Mouse (Mus musculus) intestine, postnatal 0 days (tissue): ENCODE results near the gene Pou6f1. TPM values are rescaled to one million over a fixed set of nuclear protein-coding genes. Genes with fewer than 3 reads are reported as not detected.

Experiments
- ATAC-seq: fragments of 200-750 bp; cut with Nextera tagmentation; 2 replicates; pipeline ENCODE4 v1.8.0; 2017; ENCODE audit warnings: mild to moderate bottlenecking, moderate TSS enrichment, moderate library complexity
- H3K27ac ChIP-seq: fragments of 300-500 bp; sonication (generic); 2 replicates; pipeline ENCODE4 v1.5.1; 2014; ENCODE audit warnings: mild to moderate bottlenecking, low read depth, low read length, moderate library complexity
- H3K27me3 ChIP-seq: fragments of 300-500 bp; sonication (generic); replicated peaks from 2 replicates; pipeline ENCODE4 v1.6.1; 2014; ENCODE audit warnings: low read length, mixed read lengths; ENCODE audit not compliant: control insufficient read depth, insufficient read depth
- H3K36me3 ChIP-seq: fragments of 300-500 bp; sonication (generic); 2 replicates; pipeline ENCODE4 v1.6.1; 2014; ENCODE audit warnings: mild to moderate bottlenecking, moderate library complexity; ENCODE audit not compliant: control insufficient read depth, insufficient read depth
- H3K4me1 ChIP-seq: fragments of 300-500 bp; sonication (generic); replicated peaks from 2 replicates; pipeline ENCODE4 v1.6.1; 2014; ENCODE audit warnings: antibody characterized with exemption, low read length, mixed read lengths; ENCODE audit not compliant: control insufficient read depth, insufficient read depth
- H3K4me2 ChIP-seq: fragments of 300-500 bp; sonication (generic); replicated peaks from 2 replicates; pipeline ENCODE4 v1.6.1; 2014; ENCODE audit warnings: low read depth, mild to moderate bottlenecking, moderate library complexity
- H3K4me3 ChIP-seq: fragments of 300-500 bp; sonication (generic); 2 replicates; pipeline ENCODE4 v1.5.1; 2014; ENCODE audit warnings: low read depth, low read length
- H3K9ac ChIP-seq: fragments of 300-500 bp; sonication (generic); 2 replicates; pipeline ENCODE4 v1.6.1; 2014; ENCODE audit warnings: mild to moderate bottlenecking, low read depth, low read length
- H3K9me3 ChIP-seq: fragments of 300-500 bp; sonication (generic); 2 replicates; pipeline ENCODE4 v1.6.1; 2016; ENCODE audit warnings: mixed run types; ENCODE audit not compliant: control insufficient read depth
- CTCF ChIP-seq: sonication (generic); IDR thresholded peaks from 2 replicates; pipeline ENCODE4 v1.5.1; 2016; ENCODE audit warnings: low read depth, mild to moderate bottlenecking, control low read depth, antibody characterized with exemption, moderate library complexity
- WGBS: fragments of 180-500 bp; shearing (Covaris S2); extraction: QIAGEN DNeasy Blood & Tissue Kit; methylation state at CpG from one replicate; pipeline ENCODE4 v1.1.7; 2014; 5-methylcytosine and 5-hydroxymethylcytosine counted together
- polyA plus RNA-seq: library from polyadenylated mRNA; unstranded; fragments of >200 nt; fragmentation: Nextera tagmentation; extraction: Ambion mirVana; gene quantifications from 2 replicates; pipeline ENCODE4 v1.2.1, GENCODE M21; 2015

The Pou6f1 gene
- polyA plus RNA-seq, 1 experiment from 2014 or later, result 3.0 TPM

DNA sequence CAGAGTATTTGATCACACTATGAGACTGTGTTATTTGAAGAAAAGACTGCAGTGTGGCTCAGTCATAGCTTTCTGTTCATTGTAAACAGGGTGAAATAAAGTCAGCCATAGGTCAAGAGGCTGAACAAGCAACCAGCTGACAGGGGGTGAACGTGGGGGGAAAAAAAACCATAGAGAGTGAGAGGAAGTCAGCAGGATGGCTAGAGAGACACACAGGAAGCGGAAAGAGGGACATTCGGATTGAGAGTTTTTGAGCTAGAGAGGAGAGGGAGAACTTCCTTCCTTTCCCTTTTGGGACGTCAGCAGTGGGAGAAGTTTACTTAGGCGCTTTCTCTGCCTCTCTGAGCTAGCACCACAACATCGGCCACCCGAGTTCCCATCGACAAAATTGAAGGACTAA is 9.3 kb downstream of the Pou6f1 start:
- no peak overlapping the region for H3K4me2 ChIP-seq
- no peak overlapping the region for H3K27ac ChIP-seq
- H3K9me3 ChIP-seq, result no peaks in the 10 kb centered on the region
- 78% methylated on average over 8 of the region's 8 CpGs for WGBS
- no peak for ATAC-seq
- no peak for TF ChIP-seq CTCF
- no peaks in the 10 kb centered on the region for H3K4me1 ChIP-seq
- peaks cover 4% of the 10 kb centered on the region; the same call in 1 of the 2 replicates for H3K36me3 ChIP-seq
- H3K4me3 ChIP-seq, result no peak overlapping the region
- no peaks in the 10 kb centered on the region for H3K27me3 ChIP-seq
- no peak overlapping the region for H3K9ac ChIP-seq

DNA sequence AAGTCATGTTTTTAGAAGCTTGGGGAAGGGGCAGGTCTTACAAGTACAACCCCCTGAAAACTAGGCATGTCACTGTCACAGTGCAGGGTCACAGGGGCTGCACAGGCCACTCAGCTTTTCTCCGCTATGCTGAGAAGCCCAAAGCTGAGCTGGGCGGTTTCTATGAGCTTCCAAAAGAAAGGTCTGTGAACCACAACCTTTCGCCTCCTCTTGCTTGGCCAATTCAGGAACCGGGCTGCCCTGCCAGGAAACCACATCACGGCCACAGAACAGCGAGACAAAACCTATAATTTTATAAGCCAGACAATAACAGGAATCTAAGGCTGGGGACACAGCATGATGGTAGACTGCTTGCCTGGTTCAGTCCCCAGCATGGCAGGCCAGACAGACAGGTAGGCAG is 11.5 kb downstream of the Pou6f1 start:
- no peak overlapping the region for H3K4me2 ChIP-seq
- H3K27ac ChIP-seq, result no peak overlapping the region
- TF ChIP-seq CTCF, result no peak
- H3K27me3 ChIP-seq, result no peaks in the 10 kb centered on the region
- no peaks in the 10 kb centered on the region for H3K9me3 ChIP-seq
- H3K4me1 ChIP-seq, result no peaks in the 10 kb centered on the region
- ATAC-seq, result no peak
- 90% methylated on average over 6 of the region's 6 CpGs for WGBS
- no peak overlapping the region for H3K4me3 ChIP-seq
- no peak overlapping the region for H3K9ac ChIP-seq
- H3K36me3 ChIP-seq, result peaks cover 4% of the 10 kb centered on the region; the same call in 1 of the 2 replicates

DNA sequence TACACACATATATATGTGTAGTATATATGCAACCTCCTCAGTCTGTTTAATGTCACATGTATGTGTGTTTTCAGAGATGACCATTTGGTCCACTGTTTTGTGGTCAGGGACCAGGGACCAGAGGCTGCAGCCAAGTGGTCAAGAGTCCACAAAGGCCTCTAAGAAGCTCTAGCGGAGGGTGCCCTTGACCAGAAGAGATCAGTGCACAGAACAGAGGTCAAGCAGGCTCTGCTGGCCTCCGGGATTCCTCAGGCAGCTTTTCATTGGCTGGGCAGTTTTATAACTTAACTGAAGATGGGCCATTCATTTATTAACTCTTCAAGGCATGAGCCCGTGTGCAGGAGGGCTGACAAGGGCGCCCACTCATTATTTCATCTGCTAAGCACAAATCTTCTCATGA is 12.6 kb downstream of the Pou6f1 start:
- TF ChIP-seq CTCF, result no peak
- H3K36me3 ChIP-seq, result peaks cover 4% of the 10 kb centered on the region; the same call in 1 of the 2 replicates
- no peak for ATAC-seq
- H3K9me3 ChIP-seq, result no peaks in the 10 kb centered on the region
- H3K27ac ChIP-seq, result no peak overlapping the region
- no peaks in the 10 kb centered on the region for H3K27me3 ChIP-seq
- 60% methylated on average over 4 of the region's 4 CpGs for WGBS
- H3K4me2 ChIP-seq, result no peak overlapping the region
- no peak overlapping the region for H3K4me3 ChIP-seq
- no peaks in the 10 kb centered on the region for H3K4me1 ChIP-seq
- H3K9ac ChIP-seq, result no peak overlapping the region

DNA sequence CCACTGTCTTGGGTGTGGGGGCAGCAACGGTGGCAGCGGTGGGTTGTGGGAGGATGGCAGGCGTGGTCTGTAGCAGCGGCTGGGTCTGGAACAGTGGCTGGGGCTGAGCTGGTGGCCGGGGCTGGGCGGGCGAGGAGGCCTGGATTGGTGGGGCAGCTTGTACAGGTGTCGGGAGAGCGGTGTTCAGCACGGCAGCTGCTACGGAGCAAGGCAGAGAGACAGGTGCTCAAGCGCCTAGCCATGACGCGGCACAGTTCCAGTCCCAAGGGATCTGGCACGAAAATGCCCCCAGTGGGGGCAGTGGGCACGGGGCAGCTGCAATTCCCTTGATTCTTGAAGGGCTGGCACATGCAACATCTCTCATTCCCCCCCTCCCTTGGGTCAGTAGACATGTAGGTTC is 13.9 kb downstream of the Pou6f1 start:
- no peak for TF ChIP-seq CTCF
- Histone ChIP-seq H3K27me3 (no peaks in the 10 kb centered on the region), H3K27ac (no peak overlapping the region), H3K4me2 (no peak overlapping the region), H3K9ac (no peak overlapping the region), H3K4me3 (no peak overlapping the region), H3K36me3 (peaks cover 4% of the 10 kb centered on the region; the same call in 1 of the 2 replicates), H3K9me3 (no peaks in the 10 kb centered on the region), H3K4me1 (no peaks in the 10 kb centered on the region)
- 92% methylated on average over 16 of the region's 16 CpGs for WGBS
- no peak for ATAC-seq

DNA sequence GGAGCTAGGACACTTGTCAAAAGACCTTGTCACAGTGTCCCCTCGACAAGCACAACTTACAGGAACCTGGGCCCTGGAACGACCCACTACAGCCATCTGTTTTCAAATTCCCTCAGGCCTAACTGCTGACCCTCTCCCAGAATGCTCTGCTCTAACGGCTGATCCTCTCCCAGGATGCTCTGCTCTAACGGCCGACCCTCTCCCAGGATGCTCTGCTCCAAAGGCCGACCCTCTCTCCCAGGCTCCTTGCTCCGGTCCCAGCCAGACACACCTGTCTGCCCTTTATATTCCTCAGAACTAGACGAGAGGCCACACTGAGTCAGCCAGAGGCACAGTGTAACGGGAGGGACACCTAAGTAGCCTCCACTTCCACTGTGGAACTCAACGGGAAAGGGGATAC is 19.7 kb downstream of the Pou6f1 start:
- H3K4me3 ChIP-seq, result no peak overlapping the region
- 91% methylated on average over 10 of the region's 10 CpGs for WGBS
- no peaks in the 10 kb centered on the region for H3K4me1 ChIP-seq
- ATAC-seq, result no peak
- no peak overlapping the region for H3K4me2 ChIP-seq
- no peak for TF ChIP-seq CTCF
- H3K9ac ChIP-seq, result no peak overlapping the region
- no peaks in the 10 kb centered on the region; the same call in 1 of the 2 replicates for H3K36me3 ChIP-seq
- H3K9me3 ChIP-seq, result no peaks in the 10 kb centered on the region
- no peak overlapping the region for H3K27ac ChIP-seq
- H3K27me3 ChIP-seq, result no peaks in the 10 kb centered on the region

GRCm38 (mm10) chr15:100577972-100578371 is 21.8 kb downstream of the Pou6f1 start:
- 86% methylated on average over 16 of the region's 16 CpGs for WGBS
- Histone ChIP-seq H3K4me1 (no peaks in the 10 kb centered on the region), H3K27me3 (no peaks in the 10 kb centered on the region), H3K36me3 (no peaks in the 10 kb centered on the region; the same call in 1 of the 2 replicates), H3K4me2 (no peak overlapping the region), H3K4me3 (no peak overlapping the region), H3K9ac (no peak overlapping the region), H3K27ac (no peak overlapping the region), H3K9me3 (no peaks in the 10 kb centered on the region)
- ATAC-seq, result no peak
- TF ChIP-seq CTCF, result no peak

DNA sequence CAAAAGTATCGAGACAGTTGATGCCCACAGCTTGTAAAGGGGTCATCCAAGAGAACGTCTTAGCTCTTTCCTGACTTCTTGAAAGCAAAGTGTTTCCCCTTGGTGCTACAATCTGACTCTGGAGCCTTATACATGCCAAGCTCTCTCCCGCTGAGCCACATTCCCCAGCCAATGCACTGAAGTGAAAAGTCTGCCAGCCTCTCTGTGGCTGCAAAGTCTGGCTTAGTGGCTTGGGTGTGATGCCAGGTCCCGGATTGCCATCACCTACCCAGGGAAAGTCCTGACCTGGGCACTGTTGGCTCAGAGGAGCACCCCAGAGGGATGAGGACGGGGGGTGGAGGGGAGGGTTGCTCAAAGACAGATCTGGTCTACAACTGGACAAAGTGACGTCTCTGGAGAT is 23.0 kb downstream of the Pou6f1 start:
- no peak for TF ChIP-seq CTCF
- WGBS, result 84% methylated on average over 6 of the region's 6 CpGs
- H3K4me1 ChIP-seq, result no peaks in the 10 kb centered on the region

More for the DNA sequence above, 23.0 kb downstream of the Pou6f1 start:
- H3K9ac ChIP-seq, result no peak overlapping the region
- H3K9me3 ChIP-seq, result no peaks in the 10 kb centered on the region
- no peaks in the 10 kb centered on the region for H3K36me3 ChIP-seq
- no peaks in the 10 kb centered on the region for H3K27me3 ChIP-seq
- ATAC-seq, result no peak
- no peak overlapping the region for H3K4me2 ChIP-seq
- H3K27ac ChIP-seq, result no peak overlapping the region
- no peak overlapping the region for H3K4me3 ChIP-seq
